Mouse (Mus musculus): ENCODE measurements at regions not wholly inside any gene's neighbourhood (a gene's known extent, or its start where the extent isn't known, plus 50 kb on each side); places are given as distances from the start of the nearest gene placed in this dataset.

- Histone ChIP-seq H3K4me1 (replicated peaks; ENCODE audit: control insufficient read depth in 2 of 2, insufficient read depth in 2 of 2, low read length in 1 of 2) (no peaks in the 10 kb centered on the region), H3K4me2 (ENCODE audit: low read depth) (no peak overlapping the region), H3K4me3 (ENCODE audit: insufficient read depth in 1 of 2, low read depth in 2 of 2, low read length in 2 of 2) (no peak overlapping the region), H3K9me3 (ENCODE audit: control insufficient read depth, low read length) (no peaks in the 10 kb centered on the region), H3K27ac (no peak overlapping the region), H3K36me3 (replicated peaks; ENCODE audit: control insufficient read depth, insufficient read depth, low read depth) (no peaks in the 10 kb centered on the region), H3K27me3 (ENCODE audit: control insufficient read depth, insufficient read depth, low read length) (no peaks in the 10 kb centered on the region), H3K9ac (replicated peaks) (no peak overlapping the region)
- DNase-seq (ENCODE audit: low read depth in 3 of 3, low spot score in 3 of 3), result no peak
- WGBS (ENCODE audit: insufficient replicate concordance), result 30% methylated on average over 1 of the region's 1 CpGs
- TF ChIP-seq CTCF (IDR thresholded peaks at IDR 0.05; ENCODE audit: low read depth), result no peak
- TF ChIP-seq EP300 (IDR thresholded peaks at IDR 0.05; ENCODE audit: low read depth), result no peak
- no peak for ATAC-seq (ENCODE audit: insufficient read depth)
Observed at GRCm38 (mm10) chr6:11647651-11648050, 259.6 kb downstream of the Ndufa4 start.

GRCm38 (mm10) chr6:11613331-11613730 lies 294.0 kb downstream of the Ndufa4 start:
- Histone ChIP-seq H3K4me2 (ENCODE audit: low read depth) (no peak overlapping the region), H3K4me3 (ENCODE audit: insufficient read depth in 1 of 2, low read depth in 2 of 2, low read length in 2 of 2) (no peak overlapping the region), H3K27me3 (ENCODE audit: control insufficient read depth, insufficient read depth, low read length) (no peaks in the 10 kb centered on the region), H3K36me3 (replicated peaks; ENCODE audit: control insufficient read depth, insufficient read depth, low read depth) (no peaks in the 10 kb centered on the region), H3K9ac (replicated peaks) (no peak overlapping the region), H3K9me3 (ENCODE audit: control insufficient read depth, low read length) (no peaks in the 10 kb centered on the region), H3K4me1 (replicated peaks; ENCODE audit: control insufficient read depth in 2 of 2, insufficient read depth in 2 of 2, low read length in 1 of 2) (no peaks in the 10 kb centered on the region), H3K27ac (no peak overlapping the region)
- ATAC-seq (ENCODE audit: insufficient read depth), result no peak
- WGBS (ENCODE audit: insufficient replicate concordance), result 62% methylated on average over 4 of the region's 4 CpGs
- TF ChIP-seq EP300 (IDR thresholded peaks at IDR 0.05; ENCODE audit: low read depth) (no peak), CTCF (IDR thresholded peaks at IDR 0.05; ENCODE audit: low read depth) (no peak)
- DNase-seq (ENCODE audit: low read depth in 3 of 3, low spot score in 3 of 3), result no peak

- no peak for DNase-seq (ENCODE audit: low read depth in 3 of 3, low spot score in 3 of 3)
- TF ChIP-seq CTCF (IDR thresholded peaks at IDR 0.05; ENCODE audit: low read depth) (no peak), EP300 (IDR thresholded peaks at IDR 0.05; ENCODE audit: low read depth) (no peak)
- H3K4me2 ChIP-seq (ENCODE audit: low read depth), result no peak overlapping the region
Observed at GRCm38 (mm10) chr6:11608214-11608613, 299.1 kb downstream of the Ndufa4 start.

GRCm38 (mm10) chr6:11607696-11608095 lies 299.6 kb downstream of the Ndufa4 start:
- 67% methylated on average over 2 of the region's 2 CpGs for WGBS (ENCODE audit: insufficient replicate concordance)
- Histone ChIP-seq H3K36me3 (replicated peaks; ENCODE audit: control insufficient read depth, insufficient read depth, low read depth) (no peaks in the 10 kb centered on the region), H3K9me3 (ENCODE audit: control insufficient read depth, low read length) (no peaks in the 10 kb centered on the region), H3K9ac (replicated peaks) (no peak overlapping the region), H3K27ac (no peak overlapping the region), H3K4me2 (ENCODE audit: low read depth) (no peak overlapping the region), H3K4me3 (ENCODE audit: insufficient read depth in 1 of 2, low read depth in 2 of 2, low read length in 2 of 2) (no peak overlapping the region), H3K4me1 (replicated peaks; ENCODE audit: control insufficient read depth in 2 of 2, insufficient read depth in 2 of 2, low read length in 1 of 2) (no peaks in the 10 kb centered on the region), H3K27me3 (ENCODE audit: control insufficient read depth, insufficient read depth, low read length) (no peaks in the 10 kb centered on the region)
- ATAC-seq (ENCODE audit: insufficient read depth) (no peak), DNase-seq (ENCODE audit: low read depth in 3 of 3, low spot score in 3 of 3) (no peak)
- TF ChIP-seq CTCF (IDR thresholded peaks at IDR 0.05; ENCODE audit: low read depth) (no peak), EP300 (IDR thresholded peaks at IDR 0.05; ENCODE audit: low read depth) (no peak)

More at GRCm38 (mm10) chr6:11608214-11608613, 299.1 kb downstream of the Ndufa4 start:
- Histone ChIP-seq H3K27ac (no peak overlapping the region), H3K9me3 (ENCODE audit: control insufficient read depth, low read length) (no peaks in the 10 kb centered on the region), H3K9ac (replicated peaks) (no peak overlapping the region), H3K36me3 (replicated peaks; ENCODE audit: control insufficient read depth, insufficient read depth, low read depth) (no peaks in the 10 kb centered on the region), H3K4me3 (ENCODE audit: insufficient read depth in 1 of 2, low read depth in 2 of 2, low read length in 2 of 2) (no peak overlapping the region), H3K27me3 (ENCODE audit: control insufficient read depth, insufficient read depth, low read length) (no peaks in the 10 kb centered on the region), H3K4me1 (replicated peaks; ENCODE audit: control insufficient read depth in 2 of 2, insufficient read depth in 2 of 2, low read length in 1 of 2) (no peaks in the 10 kb centered on the region)
- no peak for ATAC-seq (ENCODE audit: insufficient read depth)

GRCm38 (mm10) chr6:11606055-11606454 lies 301.2 kb downstream of the Ndufa4 start:
- H3K4me3 ChIP-seq (ENCODE audit: insufficient read depth in 1 of 2, low read depth in 2 of 2, low read length in 2 of 2), result no peak overlapping the region
- no peaks in the 10 kb centered on the region for H3K36me3 ChIP-seq (replicated peaks; ENCODE audit: control insufficient read depth, insufficient read depth, low read depth)
- no peak overlapping the region for H3K27ac ChIP-seq
- no peaks in the 10 kb centered on the region for H3K9me3 ChIP-seq (ENCODE audit: control insufficient read depth, low read length)
- no peaks in the 10 kb centered on the region for H3K4me1 ChIP-seq (replicated peaks; ENCODE audit: control insufficient read depth in 2 of 2, insufficient read depth in 2 of 2, low read length in 1 of 2)
- H3K9ac ChIP-seq (replicated peaks), result no peak overlapping the region
- ATAC-seq (ENCODE audit: insufficient read depth), result no peak
- TF ChIP-seq CTCF (IDR thresholded peaks at IDR 0.05; ENCODE audit: low read depth) (no peak), EP300 (IDR thresholded peaks at IDR 0.05; ENCODE audit: low read depth) (no peak)
- H3K27me3 ChIP-seq (ENCODE audit: control insufficient read depth, insufficient read depth, low read length), result no peaks in the 10 kb centered on the region
- no peak for DNase-seq (ENCODE audit: low read depth in 3 of 3, low spot score in 3 of 3)
- WGBS (ENCODE audit: insufficient replicate concordance), result 28% methylated on average over 3 of the region's 3 CpGs
- no peak overlapping the region for H3K4me2 ChIP-seq (ENCODE audit: low read depth)

Data from liver, embryonic 14.5 days (tissue).